Mouse (Mus musculus): Measurements from ENCODE around the gene Atp6v0a4. TPM values are rescaled to one million over a fixed set of nuclear protein-coding genes. Genes with fewer than 3 reads are reported as not detected.

Atp6v0a4 gene
- 0.09 and 0.26 TPM in 2 replicates for polyA plus RNA-seq (2014; fragmentation: Nextera tagmentation; extraction: Ambion mirVana)

DNA sequence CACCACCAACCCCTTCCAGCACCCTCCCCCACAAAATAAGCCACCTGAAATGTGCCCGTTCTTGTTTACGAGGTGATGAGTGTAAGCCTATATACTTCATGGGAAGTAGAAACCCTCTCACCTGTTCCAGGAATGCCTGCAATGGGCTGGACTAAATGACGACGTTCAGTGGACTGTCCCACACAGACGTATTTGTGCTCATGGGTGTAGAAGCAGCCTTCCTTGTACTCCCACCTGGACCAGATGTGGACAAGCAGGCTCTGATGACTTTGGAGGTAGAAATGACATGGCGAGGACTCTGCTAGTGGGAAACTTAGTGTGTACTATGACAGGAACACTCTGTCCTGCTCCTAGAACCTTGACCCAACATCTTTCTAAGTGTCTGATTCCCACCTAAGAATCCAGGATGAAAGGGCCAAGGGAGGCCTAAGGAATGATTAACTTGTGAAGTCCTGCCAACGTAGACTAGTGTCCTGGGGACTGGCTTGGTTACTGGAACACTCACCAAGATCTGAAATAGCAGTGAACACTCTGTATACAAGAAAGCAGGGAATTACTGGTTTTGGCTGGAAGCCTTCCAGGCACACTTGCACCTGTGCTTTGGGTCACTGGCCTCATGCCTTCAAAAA lies at the start of gene Atp6v0a4:
TSS of gene Atp6v0a4 (minus strand) at position 380 of the 629 bp plus-strand sequence.
- 94% methylated on average over 7 of the region's 7 CpGs for WGBS
- no peaks in the 10 kb centered on the region for H3K27me3 ChIP-seq (ENCODE audit: control insufficient read depth, insufficient read depth, low read length)
- H3K4me2 ChIP-seq (replicated peaks), result no peak within 1 kb of the TSS
- H3K4me1 ChIP-seq (replicated peaks; ENCODE audit: control insufficient read depth, insufficient read depth, low read length), result no peaks in the 10 kb centered on the region
- no peak within 1 kb of the TSS for H3K4me3 ChIP-seq (replicated peaks; ENCODE audit: low read length)
- H3K9ac ChIP-seq, result no peak within 1 kb of the TSS
- no peaks in the 10 kb centered on the region for H3K9me3 ChIP-seq (ENCODE audit: control insufficient read depth, low read length)
- ATAC-seq (ENCODE audit: low FRiP score) (no peak), DNase-seq (ENCODE audit: low spot score) (no peak)
- H3K36me3 ChIP-seq (replicated peaks; ENCODE audit: control insufficient read depth, insufficient read depth), result peaks cover 45% of the 10 kb centered on the region
- no peak within 1 kb of the TSS for H3K27ac ChIP-seq

DNA sequence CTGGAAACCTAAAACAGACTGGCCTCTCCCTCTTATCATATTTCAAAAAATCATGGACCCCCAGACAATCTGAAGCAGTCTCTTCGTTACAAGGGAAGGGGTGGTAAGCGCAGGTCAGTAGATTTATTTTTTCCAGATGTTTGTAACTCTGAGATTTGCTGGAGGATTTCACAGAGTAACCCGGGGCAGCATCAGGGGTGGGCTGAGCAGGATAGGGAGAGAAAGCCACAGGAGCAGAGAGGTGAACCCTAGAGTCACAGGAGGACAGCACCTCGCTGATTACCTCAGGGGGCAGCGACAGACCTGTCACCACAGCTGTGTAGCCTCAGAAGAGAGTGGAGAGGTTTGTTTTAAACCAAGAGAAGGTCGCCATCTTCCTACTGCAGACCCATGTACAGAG lies 41.0 kb upstream of the Atp6v0a4 start:
- 86% methylated on average over 6 of the region's 6 CpGs for WGBS
- no peak for DNase-seq (ENCODE audit: low spot score)
- Histone ChIP-seq H3K4me1 (replicated peaks; ENCODE audit: control insufficient read depth, insufficient read depth, low read length) (peaks cover 16% of the 10 kb centered on the region; the same call in 1 of the 2 replicates), H3K27ac (no peak overlapping the region), H3K4me2 (replicated peaks) (no peak overlapping the region), H3K4me3 (replicated peaks; ENCODE audit: low read length) (no peak overlapping the region), H3K9me3 (ENCODE audit: control insufficient read depth, low read length) (no peaks in the 10 kb centered on the region), H3K27me3 (ENCODE audit: control insufficient read depth, insufficient read depth, low read length) (no peaks in the 10 kb centered on the region), H3K36me3 (replicated peaks; ENCODE audit: control insufficient read depth, insufficient read depth) (peaks cover 55% of the 10 kb centered on the region), H3K9ac (no peak overlapping the region)
- ATAC-seq (ENCODE audit: low FRiP score), result no peak

DNA sequence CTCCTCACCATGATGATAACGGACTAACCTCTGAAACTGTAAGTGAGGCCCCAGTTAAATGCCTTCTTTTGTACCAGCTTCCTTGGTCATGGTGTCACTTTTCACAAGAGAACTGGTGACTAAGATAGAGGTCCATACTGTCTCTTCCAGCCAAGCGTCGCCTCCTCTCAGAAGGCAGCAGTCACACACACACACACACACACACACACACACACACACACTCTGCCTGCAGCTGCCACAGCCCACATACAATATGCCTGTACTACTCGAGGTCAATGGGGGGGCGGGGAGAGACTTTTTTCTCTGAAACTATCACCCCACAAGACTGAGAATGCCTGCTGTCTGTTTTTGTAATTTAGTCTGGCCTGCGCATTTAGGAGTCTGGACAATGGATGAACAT lies 40.3 kb upstream of the Atp6v0a4 start:
- H3K27ac ChIP-seq, result no peak overlapping the region
- H3K9me3 ChIP-seq (ENCODE audit: control insufficient read depth, low read length), result no peaks in the 10 kb centered on the region
- H3K9ac ChIP-seq, result no peak overlapping the region
- no peaks in the 10 kb centered on the region for H3K27me3 ChIP-seq (ENCODE audit: control insufficient read depth, insufficient read depth, low read length)
- H3K36me3 ChIP-seq (replicated peaks; ENCODE audit: control insufficient read depth, insufficient read depth), result peaks cover 49% of the 10 kb centered on the region
- no peak overlapping the region for H3K4me2 ChIP-seq (replicated peaks)
- 84% methylated on average over 6 of the region's 6 CpGs for WGBS
- no peak overlapping the region for H3K4me3 ChIP-seq (replicated peaks; ENCODE audit: low read length)
- DNase-seq (ENCODE audit: low spot score) (no peak), ATAC-seq (ENCODE audit: low FRiP score) (no peak)
- H3K4me1 ChIP-seq (replicated peaks; ENCODE audit: control insufficient read depth, insufficient read depth, low read length), result peaks cover 16% of the 10 kb centered on the region; the same call in 1 of the 2 replicates

DNA sequence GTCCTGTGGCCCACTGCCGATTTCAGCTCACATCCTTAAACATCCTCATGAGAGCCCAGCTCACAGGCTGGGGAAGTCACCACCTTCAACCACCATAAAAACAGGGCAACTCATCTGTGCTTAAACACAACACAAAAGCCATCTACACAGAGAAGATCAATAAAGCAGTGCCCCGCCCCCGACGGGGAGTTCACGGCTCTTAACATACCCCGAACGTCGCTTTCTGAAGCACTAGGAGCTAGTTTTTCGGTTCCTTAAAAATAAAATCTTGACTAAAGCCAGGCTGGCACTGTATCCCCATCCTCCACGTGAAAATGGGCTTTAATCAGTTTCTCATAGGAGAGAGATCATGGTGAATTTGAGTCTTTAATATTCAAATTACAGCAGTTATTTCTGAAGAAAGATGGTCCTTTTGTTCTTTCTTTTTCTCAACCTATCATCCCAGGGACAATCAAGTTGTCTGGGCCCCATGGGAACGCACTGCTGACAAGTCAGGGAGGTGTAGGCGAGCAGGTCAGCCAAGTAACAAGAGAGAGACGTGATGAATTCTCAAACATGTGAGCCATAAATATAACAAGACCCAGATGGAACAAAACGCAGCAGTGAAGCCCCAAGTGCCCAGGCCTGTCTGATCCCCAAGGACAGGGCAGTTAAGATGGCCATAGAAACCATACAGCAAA lies 38.6 kb upstream of the Atp6v0a4 start:
- H3K9me3 ChIP-seq (ENCODE audit: control insufficient read depth, low read length), result no peaks in the 10 kb centered on the region
- peaks cover 25% of the 10 kb centered on the region; the same call in 1 of the 2 replicates for H3K4me1 ChIP-seq (replicated peaks; ENCODE audit: control insufficient read depth, insufficient read depth, low read length)
- DNase-seq (ENCODE audit: low spot score) (no peak), ATAC-seq (ENCODE audit: low FRiP score) (no peak)
- no peak overlapping the region for H3K4me3 ChIP-seq (replicated peaks; ENCODE audit: low read length)
- no peak overlapping the region for H3K9ac ChIP-seq
- H3K36me3 ChIP-seq (replicated peaks; ENCODE audit: control insufficient read depth, insufficient read depth), result peaks cover 35% of the 10 kb centered on the region
- no peaks in the 10 kb centered on the region for H3K27me3 ChIP-seq (ENCODE audit: control insufficient read depth, insufficient read depth, low read length)
- H3K4me2 ChIP-seq (replicated peaks), result no peak overlapping the region
- WGBS, result 29% methylated on average over 14 of the region's 14 CpGs
- H3K27ac ChIP-seq, result peak overlapping the region; percentile 16; the same call in 1 of the 2 replicates

DNA sequence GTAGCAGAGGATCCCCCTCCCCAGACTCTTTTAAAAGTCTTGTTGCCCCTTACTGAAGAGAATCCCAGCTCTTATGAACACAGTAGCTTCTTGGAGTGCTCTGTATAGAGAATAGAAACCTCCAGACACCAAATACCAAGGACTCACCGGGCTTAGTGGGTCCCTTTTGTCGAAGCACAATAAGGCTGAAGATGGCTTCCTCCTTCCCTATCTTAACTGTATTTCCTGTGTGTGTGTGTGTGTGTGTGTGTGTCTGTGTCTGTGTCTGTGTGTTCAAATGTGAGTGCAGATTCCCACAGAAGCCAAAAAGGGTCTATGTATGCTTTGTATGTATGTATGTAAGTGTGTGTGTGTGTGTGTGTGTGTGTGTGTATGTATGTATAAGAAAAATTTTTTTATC lies 36.2 kb upstream of the Atp6v0a4 start:
- no peak overlapping the region for H3K9ac ChIP-seq
- H3K4me1 ChIP-seq (replicated peaks; ENCODE audit: control insufficient read depth, insufficient read depth, low read length), result peaks cover 26% of the 10 kb centered on the region; the same call in 1 of the 2 replicates

DNA sequence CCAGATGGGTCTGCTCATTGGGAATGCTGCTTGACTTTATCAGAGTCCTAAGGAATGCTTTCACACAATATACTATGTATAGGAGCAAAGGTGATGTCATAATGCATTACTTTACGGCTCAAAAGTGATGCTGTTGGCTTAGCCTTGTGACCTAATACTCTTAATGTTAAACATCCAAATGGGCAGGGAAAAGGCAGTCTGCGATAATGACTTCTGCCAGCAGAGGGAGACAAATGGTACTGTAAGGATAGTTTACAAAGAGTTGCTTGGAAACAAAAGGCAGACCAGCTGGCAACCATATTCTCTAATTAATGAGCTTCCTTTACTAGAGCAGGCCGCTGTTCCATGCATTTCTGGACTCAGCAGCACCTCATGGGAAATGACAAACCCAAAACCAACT lies 35.7 kb upstream of the Atp6v0a4 start:
- no peak overlapping the region for H3K4me2 ChIP-seq (replicated peaks)
- H3K27ac ChIP-seq, result peak overlapping the region; percentile 45
- peaks cover 39% of the 10 kb centered on the region for H3K36me3 ChIP-seq (replicated peaks; ENCODE audit: control insufficient read depth, insufficient read depth)
- no peaks in the 10 kb centered on the region for H3K27me3 ChIP-seq (ENCODE audit: control insufficient read depth, insufficient read depth, low read length)
- H3K9ac ChIP-seq, result no peak overlapping the region
- H3K4me1 ChIP-seq (replicated peaks; ENCODE audit: control insufficient read depth, insufficient read depth, low read length), result peaks cover 26% of the 10 kb centered on the region; the same call in 1 of the 2 replicates
- no peak overlapping the region for H3K4me3 ChIP-seq (replicated peaks; ENCODE audit: low read length)
- H3K9me3 ChIP-seq (ENCODE audit: control insufficient read depth, low read length), result no peaks in the 10 kb centered on the region
- WGBS, result 14% methylated on average over 3 of the region's 3 CpGs
- DNase-seq (ENCODE audit: low spot score) (peak; percentile 97), ATAC-seq (ENCODE audit: low FRiP score) (0 out of 2 replicates have a peak, but pooled peaks have one; percentile 63)

More for the DNA sequence above, 36.2 kb upstream of the Atp6v0a4 start:
- 62% methylated on average over 2 of the region's 2 CpGs for WGBS
- Histone ChIP-seq H3K9me3 (ENCODE audit: control insufficient read depth, low read length) (no peaks in the 10 kb centered on the region), H3K27me3 (ENCODE audit: control insufficient read depth, insufficient read depth, low read length) (no peaks in the 10 kb centered on the region), H3K4me2 (replicated peaks) (no peak overlapping the region), H3K36me3 (replicated peaks; ENCODE audit: control insufficient read depth, insufficient read depth) (peaks cover 39% of the 10 kb centered on the region), H3K27ac (peak overlapping the region; percentile 45), H3K4me3 (replicated peaks; ENCODE audit: low read length) (no peak overlapping the region)
- DNase-seq (ENCODE audit: low spot score), result no peak
- ATAC-seq (ENCODE audit: low FRiP score), result no peak

DNA sequence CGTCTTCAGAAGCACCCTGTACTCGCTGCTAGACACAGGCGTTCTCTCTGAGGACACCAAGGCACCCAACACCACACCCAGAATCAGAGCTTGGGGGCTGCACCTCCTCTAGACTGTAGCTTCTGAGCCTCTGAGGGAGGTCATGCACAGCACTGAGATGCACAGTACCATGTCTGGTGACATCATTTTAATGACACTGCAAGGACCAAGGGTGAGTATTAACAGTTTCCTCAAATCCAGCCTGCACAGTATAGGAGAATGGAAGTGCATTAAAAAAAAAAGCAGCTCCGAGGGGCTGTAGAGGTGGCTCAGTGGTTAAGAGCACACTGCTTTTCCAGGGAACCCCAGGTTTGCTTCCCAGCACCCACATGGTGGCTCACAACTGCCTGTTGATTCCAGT lies 35.2 kb upstream of the Atp6v0a4 start:
- Histone ChIP-seq H3K27ac (no peak overlapping the region), H3K4me2 (replicated peaks) (no peak overlapping the region), H3K9ac (no peak overlapping the region), H3K36me3 (replicated peaks; ENCODE audit: control insufficient read depth, insufficient read depth) (peaks cover 39% of the 10 kb centered on the region), H3K9me3 (ENCODE audit: control insufficient read depth, low read length) (no peaks in the 10 kb centered on the region), H3K27me3 (ENCODE audit: control insufficient read depth, insufficient read depth, low read length) (no peaks in the 10 kb centered on the region), H3K4me1 (replicated peaks; ENCODE audit: control insufficient read depth, insufficient read depth, low read length) (peaks cover 26% of the 10 kb centered on the region; the same call in 1 of the 2 replicates), H3K4me3 (replicated peaks; ENCODE audit: low read length) (no peak overlapping the region)
- WGBS, result 77% methylated on average over 4 of the region's 4 CpGs
- DNase-seq (ENCODE audit: low spot score) (no peak), ATAC-seq (ENCODE audit: low FRiP score) (no peak)

DNA sequence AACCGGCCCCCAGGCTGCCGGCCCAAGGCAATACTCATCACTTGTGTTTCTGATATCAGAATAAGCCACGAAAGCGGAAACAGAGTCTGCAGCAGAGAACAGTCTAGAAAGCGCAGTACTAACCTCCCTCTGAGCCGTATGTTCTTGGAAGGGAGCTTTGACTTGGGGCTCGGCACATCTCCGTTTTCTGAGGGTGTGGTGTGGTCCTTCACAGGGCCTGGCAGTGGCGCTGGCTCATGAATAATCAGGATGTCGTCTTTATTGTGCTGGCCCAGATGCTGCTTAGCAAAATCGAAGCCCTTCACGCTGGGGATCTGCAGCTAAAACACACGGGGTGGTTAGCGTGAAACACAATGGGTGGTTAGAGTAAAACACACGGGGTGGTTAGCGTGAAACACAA lies 33.5 kb upstream of the Atp6v0a4 start:
- no peaks in the 10 kb centered on the region for H3K9me3 ChIP-seq (ENCODE audit: control insufficient read depth, low read length)
- H3K9ac ChIP-seq, result 0 out of 2 replicates have a peak overlapping the region, but pooled peaks have one; percentile 24
- 0 out of 2 replicates have a peak overlapping the region, but pooled peaks have one; percentile 29 for H3K27ac ChIP-seq
- DNase-seq (ENCODE audit: low spot score) (no peak), ATAC-seq (ENCODE audit: low FRiP score) (no peak)
- H3K36me3 ChIP-seq (replicated peaks; ENCODE audit: control insufficient read depth, insufficient read depth), result peaks cover 53% of the 10 kb centered on the region
- H3K4me1 ChIP-seq (replicated peaks; ENCODE audit: control insufficient read depth, insufficient read depth, low read length), result peaks cover 20% of the 10 kb centered on the region; the same call in 1 of the 2 replicates
- no peak overlapping the region for H3K4me3 ChIP-seq (replicated peaks; ENCODE audit: low read length)
- H3K4me2 ChIP-seq (replicated peaks), result no peak overlapping the region
- 43% methylated on average over 16 of the region's 16 CpGs for WGBS
- no peaks in the 10 kb centered on the region for H3K27me3 ChIP-seq (ENCODE audit: control insufficient read depth, insufficient read depth, low read length)

DNA sequence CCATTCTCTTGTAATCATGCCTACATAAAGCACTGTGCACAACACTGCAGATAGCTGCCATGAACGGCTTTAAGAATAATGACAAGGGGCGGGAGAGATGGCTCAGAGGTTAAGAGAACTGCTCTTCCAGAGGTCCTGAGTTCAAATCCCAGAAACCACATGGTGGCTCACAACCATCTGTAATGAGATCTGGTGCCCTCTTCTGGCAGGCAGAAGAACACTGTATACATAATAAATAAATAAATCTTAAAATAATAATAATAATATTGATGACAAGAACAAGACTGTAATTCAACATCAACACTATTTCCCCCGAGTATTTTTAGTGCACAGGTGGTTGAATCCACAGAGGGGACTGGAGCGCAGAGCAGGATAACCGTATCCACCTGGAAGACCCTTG lies 31.8 kb upstream of the Atp6v0a4 start:
- Histone ChIP-seq H3K4me3 (replicated peaks; ENCODE audit: low read length) (no peak overlapping the region), H3K36me3 (replicated peaks; ENCODE audit: control insufficient read depth, insufficient read depth) (peaks cover 67% of the 10 kb centered on the region), H3K27ac (no peak overlapping the region), H3K27me3 (ENCODE audit: control insufficient read depth, insufficient read depth, low read length) (no peaks in the 10 kb centered on the region), H3K4me2 (replicated peaks) (no peak overlapping the region), H3K4me1 (replicated peaks; ENCODE audit: control insufficient read depth, insufficient read depth, low read length) (peaks cover 10% of the 10 kb centered on the region; the same call in 1 of the 2 replicates), H3K9ac (no peak overlapping the region), H3K9me3 (ENCODE audit: control insufficient read depth, low read length) (no peaks in the 10 kb centered on the region)
- ATAC-seq (ENCODE audit: low FRiP score), result no peak
- no peak for DNase-seq (ENCODE audit: low spot score)
- 90% methylated on average over 5 of the region's 5 CpGs for WGBS
